Mouse (Mus musculus) ES-Bruce4 (cell line): Measurements from ENCODE around the gene Itga7. TPM values are rescaled to one million over a fixed set of nuclear protein-coding genes. Genes with fewer than 3 reads are reported as not detected.

Experiments used
- H3K27ac ChIP-seq: 2 replicates; pipeline ENCODE4 v1.5.1; 2012; ENCODE audit warnings: low read length, inconsistent platforms; ENCODE audit not compliant: insufficient read depth
- H3K27me3 ChIP-seq: 2 replicates; pipeline ENCODE4 v1.6.1; 2012; ENCODE audit warnings: mild to moderate bottlenecking, low read length, inconsistent platforms; ENCODE audit not compliant: control insufficient read depth, poor library complexity, insufficient read depth, severe bottlenecking
- H3K36me3 ChIP-seq: 2 replicates; pipeline ENCODE4 v1.6.1; 2012; ENCODE audit warnings: inconsistent platforms, mild to moderate bottlenecking, low read length, moderate library complexity; ENCODE audit not compliant: control insufficient read depth, poor library complexity, insufficient read depth, severe bottlenecking
- H3K4me1 ChIP-seq: one replicate; pipeline ENCODE4 v1.8.1; 2011; ENCODE audit warnings: low read length; ENCODE audit not compliant: control insufficient read depth, insufficient read depth
- H3K4me3 ChIP-seq: 2 replicates; pipeline ENCODE4 v1.5.1; 2011; ENCODE audit warnings: low read depth, mild to moderate bottlenecking, low read length
- H3K9ac ChIP-seq: 2 replicates; pipeline ENCODE4 v1.6.1; 2012; ENCODE audit warnings: low read depth, mild to moderate bottlenecking, inconsistent platforms; ENCODE audit not compliant: poor library complexity, severe bottlenecking
- H3K9me3 ChIP-seq: replicated peaks from 2 replicates; pipeline ENCODE4 v1.6.1; 2012; ENCODE audit warnings: mild to moderate bottlenecking, low read length, inconsistent platforms; ENCODE audit not compliant: control insufficient read depth, poor library complexity, insufficient read depth, severe bottlenecking
- CTCF ChIP-seq: IDR thresholded peaks from one replicate; pipeline ENCODE4 v1.8.1; 2011; ENCODE audit warnings: low read depth, low read length
- EP300 ChIP-seq: IDR thresholded peaks from 2 replicates; pipeline ENCODE4 v1.6.1; 2011; ENCODE audit warnings: low read depth, low read length; ENCODE audit not compliant: insufficient read depth
- polyA plus RNA-seq: library from polyadenylated mRNA; stranded (reverse); fragments of >200 nt; gene quantifications from 2 replicates; pipeline ENCODE4 v1.2.4, GENCODE M21; 2011; ENCODE audit warnings: low read depth; ENCODE audit not compliant: missing spikeins, insufficient read depth, insufficient read length

The Itga7 gene
- polyA plus RNA-seq, 1 experiment = 1.6 TPM

GRCm38 (mm10) chr10:129004032-129004920, 70.7 kb downstream of the Itga7 start:
- Histone ChIP-seq H3K9ac (no peak overlapping the region), H3K27ac (no peak overlapping the region), H3K4me1 (no peaks in the 10 kb centered on the region), H3K9me3 (peaks cover 30% of the 10 kb centered on the region), H3K36me3 (no peaks in the 10 kb centered on the region), H3K4me3 (no peak overlapping the region), H3K27me3 (no peaks in the 10 kb centered on the region)
- TF ChIP-seq EP300 (no peak), CTCF (no peak)

Other genes starting within 250 kb of the Itga7 start
- gene Rab5b, start 237.6 kb upstream of the Itga7 start, polyA plus RNA-seq = 79.0 and 83.6 TPM in 2 replicates
- gene Pmel, start 229.6 kb upstream of the Itga7 start, polyA plus RNA-seq = 3.0 TPM in 2 replicates
- 81.4 and 82.7 TPM in 2 replicates for gene Cdk2, start 228.8 kb upstream of the Itga7 start, polyA plus RNA-seq
- gene Dgka, start 189.0 kb upstream of the Itga7 start, polyA plus RNA-seq = 44.7 and 46.7 TPM in 2 replicates
- gene Pym1, start 185.9 kb upstream of the Itga7 start, polyA plus RNA-seq = 53.8 and 56.0 TPM in 2 replicates
- gene Mmp19, start 142.9 kb upstream of the Itga7 start, polyA plus RNA-seq = 0.46 and 1.5 TPM in 2 replicates
- 41.3 and 45.5 TPM in 2 replicates for gene Dnajc14, start 129.8 kb upstream of the Itga7 start, polyA plus RNA-seq
- gene Tmem198b, start 129.4 kb upstream of the Itga7 start, polyA plus RNA-seq = 12.3 and 12.6 TPM in 2 replicates
- 269 and 288 TPM in 2 replicates for gene Sarnp, start 116.5 kb upstream of the Itga7 start, polyA plus RNA-seq
- gene Ormdl2, start 112.2 kb upstream of the Itga7 start, polyA plus RNA-seq = 63.2 and 69.2 TPM in 2 replicates
- gene Gdf11, start 42.1 kb upstream of the Itga7 start, polyA plus RNA-seq = 2.8 and 3.0 TPM in 2 replicates
- 116 and 130 TPM in 2 replicates for gene Cd63, start 32.8 kb upstream of the Itga7 start, polyA plus RNA-seq
- gene Rdh5, start 10.9 kb upstream of the Itga7 start, polyA plus RNA-seq = 3.5 and 3.9 TPM in 2 replicates
- 36.7 and 44.5 TPM in 2 replicates for gene Bloc1s1, start 9.8 kb upstream of the Itga7 start, polyA plus RNA-seq
- not detected in 2 replicates for gene Mettl7b, start 27.2 kb downstream of the Itga7 start, polyA plus RNA-seq
- not detected in 2 replicates for gene Olfr9, start 55.6 kb downstream of the Itga7 start, polyA plus RNA-seq
- gene Olfr763, start 77.0 kb downstream of the Itga7 start, polyA plus RNA-seq = not detected in 2 replicates
- gene Olfr764-ps1, start 106.1 kb downstream of the Itga7 start, polyA plus RNA-seq = not detected in 2 replicates
- not detected in 2 replicates for gene Olfr765, start 116.2 kb downstream of the Itga7 start, polyA plus RNA-seq
- not detected in 2 replicates for gene Olfr766-ps1, start 135.2 kb downstream of the Itga7 start, polyA plus RNA-seq
- not detected in 2 replicates for gene Olfr767, start 149.1 kb downstream of the Itga7 start, polyA plus RNA-seq
- not detected in 2 replicates for gene Olfr768, start 165.6 kb downstream of the Itga7 start, polyA plus RNA-seq
- gene Olfr769, start 184.0 kb downstream of the Itga7 start, polyA plus RNA-seq = not detected in 2 replicates
- not detected in 2 replicates for gene Olfr770, start 205.2 kb downstream of the Itga7 start, polyA plus RNA-seq
- not detected in 2 replicates for gene Olfr771, start 230.9 kb downstream of the Itga7 start, polyA plus RNA-seq
- gene Olfr772, start 244.1 kb downstream of the Itga7 start, polyA plus RNA-seq = not detected in 2 replicates